Mouse (Mus musculus) frontal cortex, postnatal 25 days (tissue): ENCODE data around the gene Prkca.

Source experiments
- DNase-seq, 2 experiments: peaks; one replicate each; pipeline ENCODE4 v3.0.0; 2022; ENCODE audit warnings: low spot score in 2 of 2

Gene Prkca

GRCm38 (mm10) chr11:108260775-108261517, 82.8 kb downstream of the Prkca start:
- no peak for DNase-seq

GRCm38 (mm10) chr11:108259391-108259790, 84.3 kb downstream of the Prkca start:
- no peak for DNase-seq

- DNase-seq = no peak
These were observed 84.9 kb downstream of the Prkca start for GRCm38 (mm10) chr11:108258811-108259266.

- no peak for DNase-seq
These were observed 85.8 kb downstream of the Prkca start for GRCm38 (mm10) chr11:108257921-108258320.

- no peak for DNase-seq
These were observed 89.0 kb downstream of the Prkca start for GRCm38 (mm10) chr11:108254681-108255080.

- no peak for DNase-seq
These were observed 91.6 kb downstream of the Prkca start for GRCm38 (mm10) chr11:108251924-108252775.

GRCm38 (mm10) chr11:108250829-108251637, 92.7 kb downstream of the Prkca start:
- no peak for DNase-seq

- DNase-seq = no peak
These were observed 93.5 kb downstream of the Prkca start for GRCm38 (mm10) chr11:108250146-108250635.

- no peak for DNase-seq
These were observed 94.2 kb downstream of the Prkca start for GRCm38 (mm10) chr11:108249487-108249886.

GRCm38 (mm10) chr11:108249047-108249403, 94.7 kb downstream of the Prkca start:
- DNase-seq = no peak

GRCm38 (mm10) chr11:108248218-108249046, 95.3 kb downstream of the Prkca start:
- no peak for DNase-seq

GRCm38 (mm10) chr11:108247121-108247863, 96.4 kb downstream of the Prkca start:
- DNase-seq = no peak

GRCm38 (mm10) chr11:108246267-108246702, 97.4 kb downstream of the Prkca start:
- no peak for DNase-seq

GRCm38 (mm10) chr11:108244241-108244640, 99.5 kb downstream of the Prkca start:
- DNase-seq = no peak

- no peak for DNase-seq
These were observed 100.1 kb downstream of the Prkca start for GRCm38 (mm10) chr11:108243633-108244032.

GRCm38 (mm10) chr11:108240924-108241498, 102.7 kb downstream of the Prkca start:
- DNase-seq = no peak

- DNase-seq = no peak
These were observed 104.6 kb downstream of the Prkca start for GRCm38 (mm10) chr11:108239173-108239572.

- no peak for DNase-seq
These were observed 106.8 kb downstream of the Prkca start for GRCm38 (mm10) chr11:108236754-108237428.

- no peak for DNase-seq
These were observed 107.5 kb downstream of the Prkca start for GRCm38 (mm10) chr11:108236195-108236594.
